Mouse (Mus musculus) ES-Bruce4 (cell line): ENCODE measurements around the gene Gm9821. TPM values are rescaled to one million over a fixed set of nuclear protein-coding genes. Genes with fewer than 3 reads are reported as not detected.

Source experiments
- H3K27ac ChIP-seq: 2 replicates; pipeline ENCODE4 v1.5.1; 2012; ENCODE audit warnings: low read length, inconsistent platforms; ENCODE audit not compliant: insufficient read depth
- H3K27me3 ChIP-seq: 2 replicates; pipeline ENCODE4 v1.6.1; 2012; ENCODE audit warnings: mild to moderate bottlenecking, low read length, inconsistent platforms; ENCODE audit not compliant: control insufficient read depth, poor library complexity, insufficient read depth, severe bottlenecking
- H3K36me3 ChIP-seq: 2 replicates; pipeline ENCODE4 v1.6.1; 2012; ENCODE audit warnings: inconsistent platforms, mild to moderate bottlenecking, low read length, moderate library complexity; ENCODE audit not compliant: control insufficient read depth, poor library complexity, insufficient read depth, severe bottlenecking
- H3K4me1 ChIP-seq: one replicate; pipeline ENCODE4 v1.8.1; 2011; ENCODE audit warnings: low read length; ENCODE audit not compliant: control insufficient read depth, insufficient read depth
- H3K4me3 ChIP-seq: 2 replicates; pipeline ENCODE4 v1.5.1; 2011; ENCODE audit warnings: low read depth, mild to moderate bottlenecking, low read length
- H3K9ac ChIP-seq: 2 replicates; pipeline ENCODE4 v1.6.1; 2012; ENCODE audit warnings: low read depth, mild to moderate bottlenecking, inconsistent platforms; ENCODE audit not compliant: poor library complexity, severe bottlenecking
- H3K9me3 ChIP-seq: replicated peaks from 2 replicates; pipeline ENCODE4 v1.6.1; 2012; ENCODE audit warnings: mild to moderate bottlenecking, low read length, inconsistent platforms; ENCODE audit not compliant: control insufficient read depth, poor library complexity, insufficient read depth, severe bottlenecking
- CTCF ChIP-seq: IDR thresholded peaks from one replicate; pipeline ENCODE4 v1.8.1; 2011; ENCODE audit warnings: low read depth, low read length
- EP300 ChIP-seq: IDR thresholded peaks from 2 replicates; pipeline ENCODE4 v1.6.1; 2011; ENCODE audit warnings: low read depth, low read length; ENCODE audit not compliant: insufficient read depth
- POLR2A ChIP-seq: IDR thresholded peaks from one replicate; pipeline ENCODE4 v1.8.1; 2011; ENCODE audit warnings: low read length; ENCODE audit not compliant: insufficient read depth
- polyA plus RNA-seq: library from polyadenylated mRNA; stranded (reverse); fragments of >200 nt; gene quantifications from 2 replicates; pipeline ENCODE4 v1.2.4, GENCODE M21; 2011; ENCODE audit warnings: low read depth; ENCODE audit not compliant: missing spikeins, insufficient read depth, insufficient read length

Gm9821 gene
- polyA plus RNA-seq, 1 experiment = not detected

DNA sequence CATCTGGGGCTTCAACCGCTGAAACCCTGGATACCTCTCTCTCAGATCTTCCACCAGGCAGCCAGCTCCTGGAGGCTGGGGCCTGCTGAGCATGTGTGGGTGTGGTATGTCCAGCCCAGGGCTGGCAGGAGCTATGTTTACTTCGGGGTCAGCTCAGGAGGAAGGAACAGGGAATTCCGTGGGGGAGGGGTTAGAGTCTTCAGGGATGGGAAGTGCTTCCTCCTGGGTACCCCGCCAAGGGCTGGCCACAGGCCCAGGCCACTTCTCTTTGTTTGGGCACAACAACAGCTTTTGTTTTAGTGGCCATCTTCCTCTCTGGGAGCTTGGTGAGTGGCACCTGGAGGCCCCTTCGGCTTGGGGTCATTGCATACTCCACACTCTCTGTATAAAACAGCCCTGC, 8.3 kb downstream of the Gm9821 start:
- Histone ChIP-seq H3K9ac (no peak overlapping the region), H3K4me1 (peaks cover 8% of the 10 kb centered on the region), H3K4me3 (no peak overlapping the region), H3K9me3 (no peaks in the 10 kb centered on the region), H3K36me3 (no peaks in the 10 kb centered on the region), H3K27me3 (no peaks in the 10 kb centered on the region), H3K27ac (no peak overlapping the region)
- TF ChIP-seq CTCF = no peak

DNA sequence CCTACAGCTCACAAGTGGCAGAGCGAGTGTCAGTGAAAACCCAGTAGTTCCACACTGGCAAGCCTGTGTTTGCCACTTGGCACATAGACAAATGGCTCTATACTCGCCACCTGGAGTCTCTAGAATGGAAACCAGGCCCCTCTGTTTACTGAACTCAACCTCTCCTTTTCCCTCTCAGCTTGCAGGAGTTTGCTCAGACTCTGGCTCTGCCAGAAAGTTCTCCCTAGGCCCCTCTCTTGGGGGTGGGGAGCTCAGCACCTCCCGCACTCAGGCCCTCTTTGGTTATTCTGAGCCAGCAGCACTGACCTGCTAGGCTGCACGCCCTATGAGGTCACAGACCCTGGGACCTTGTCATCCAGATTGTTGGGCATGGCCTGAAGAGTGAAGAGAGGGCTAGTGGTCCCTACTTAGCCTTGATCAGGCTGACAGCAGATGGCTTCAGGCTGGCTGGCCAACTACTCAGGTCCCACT, 9.7 kb downstream of the Gm9821 start:
- H3K27ac ChIP-seq = no peak overlapping the region
- H3K4me3 ChIP-seq = no peak overlapping the region
- no peaks in the 10 kb centered on the region for H3K27me3 ChIP-seq
- H3K36me3 ChIP-seq = no peaks in the 10 kb centered on the region
- no peaks in the 10 kb centered on the region for H3K9me3 ChIP-seq
- no peak overlapping the region for H3K9ac ChIP-seq
- H3K4me1 ChIP-seq = peaks cover 12% of the 10 kb centered on the region
- TF ChIP-seq POLR2A = no peak

DNA sequence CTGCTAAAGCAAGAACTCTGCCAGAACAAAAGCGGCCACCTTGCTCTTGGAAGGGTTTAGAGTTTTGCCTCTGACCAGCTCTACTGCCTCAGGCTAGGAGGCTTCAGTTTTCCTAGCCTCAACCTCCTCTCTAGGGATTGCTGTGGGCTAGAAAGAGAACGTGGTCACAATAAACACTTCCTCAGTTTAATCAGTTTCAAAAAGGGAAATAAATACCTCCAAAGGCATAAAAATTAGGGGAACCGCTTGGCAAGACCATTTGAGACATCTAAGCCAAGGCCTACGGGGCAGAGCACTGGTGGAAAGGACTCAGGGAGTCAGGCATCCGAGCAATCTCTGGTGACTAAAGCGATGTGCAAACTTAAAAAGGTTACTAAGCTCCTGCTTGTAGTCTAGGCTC, 10.4 kb downstream of the Gm9821 start:
- Histone ChIP-seq H3K27me3 (no peaks in the 10 kb centered on the region), H3K9me3 (no peaks in the 10 kb centered on the region)
- TF ChIP-seq POLR2A = no peak
- TF ChIP-seq CTCF = no peak
- no peak for TF ChIP-seq EP300

DNA sequence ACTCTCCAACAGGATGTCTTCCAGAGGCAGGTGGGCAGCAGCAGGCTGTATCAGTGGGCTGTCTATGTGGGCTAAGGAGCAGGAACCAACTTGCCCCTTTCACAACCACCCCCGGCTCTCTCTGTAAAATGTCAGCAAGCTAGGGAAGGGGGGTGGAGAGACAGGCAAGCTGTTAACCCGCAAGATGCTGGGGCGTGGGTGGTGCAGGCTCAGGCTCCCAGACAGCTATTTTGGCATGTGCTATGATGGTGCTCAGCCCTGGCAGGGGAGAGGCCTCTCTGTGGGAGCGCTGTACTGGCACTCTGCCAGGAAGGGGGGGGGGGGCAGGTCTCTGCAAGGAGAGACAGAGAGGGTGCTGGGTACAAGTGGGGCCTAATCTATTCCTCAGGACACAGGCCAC, 11.6 kb downstream of the Gm9821 start:
- Histone ChIP-seq H3K27ac (no peak overlapping the region), H3K4me3 (no peak overlapping the region), H3K4me1 (peaks cover 14% of the 10 kb centered on the region), H3K36me3 (no peaks in the 10 kb centered on the region), H3K27me3 (no peaks in the 10 kb centered on the region), H3K9me3 (no peaks in the 10 kb centered on the region), H3K9ac (no peak overlapping the region)
- TF ChIP-seq EP300 = no peak
- TF ChIP-seq POLR2A = no peak
- TF ChIP-seq CTCF = no peak

More for the DNA sequence above, 10.4 kb downstream of the Gm9821 start:
- no peak overlapping the region for H3K9ac ChIP-seq
- H3K36me3 ChIP-seq = no peaks in the 10 kb centered on the region
- H3K4me1 ChIP-seq = peaks cover 12% of the 10 kb centered on the region
- no peak overlapping the region for H3K27ac ChIP-seq
- H3K4me3 ChIP-seq = no peak overlapping the region

DNA sequence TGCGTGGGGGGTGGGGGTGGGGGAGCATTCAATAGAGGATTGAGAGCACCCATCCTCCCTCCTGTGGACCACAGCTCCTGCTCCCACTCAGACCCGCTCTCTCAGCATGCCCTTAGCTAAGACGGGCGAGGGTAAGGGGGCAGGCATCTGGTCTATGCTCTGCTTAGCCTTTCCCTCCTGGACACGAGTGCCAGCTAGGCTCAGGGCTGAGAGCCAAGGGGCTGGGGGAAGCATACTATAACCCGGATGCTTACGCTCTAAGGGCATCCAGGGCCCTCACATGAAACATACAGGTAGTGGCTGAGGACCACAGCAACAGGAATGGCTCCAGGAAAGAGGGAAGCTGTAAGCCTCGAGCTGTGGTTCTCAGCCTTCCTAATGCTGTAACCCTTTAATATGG, 12.5 kb downstream of the Gm9821 start:
- peaks cover 14% of the 10 kb centered on the region for H3K4me1 ChIP-seq
- H3K36me3 ChIP-seq = no peaks in the 10 kb centered on the region
- H3K27ac ChIP-seq = no peak overlapping the region
- no peak overlapping the region for H3K4me3 ChIP-seq
- no peaks in the 10 kb centered on the region for H3K9me3 ChIP-seq
- H3K27me3 ChIP-seq = no peaks in the 10 kb centered on the region
- H3K9ac ChIP-seq = no peak overlapping the region
- no peak for TF ChIP-seq EP300
- no peak for TF ChIP-seq CTCF
- no peak for TF ChIP-seq POLR2A

DNA sequence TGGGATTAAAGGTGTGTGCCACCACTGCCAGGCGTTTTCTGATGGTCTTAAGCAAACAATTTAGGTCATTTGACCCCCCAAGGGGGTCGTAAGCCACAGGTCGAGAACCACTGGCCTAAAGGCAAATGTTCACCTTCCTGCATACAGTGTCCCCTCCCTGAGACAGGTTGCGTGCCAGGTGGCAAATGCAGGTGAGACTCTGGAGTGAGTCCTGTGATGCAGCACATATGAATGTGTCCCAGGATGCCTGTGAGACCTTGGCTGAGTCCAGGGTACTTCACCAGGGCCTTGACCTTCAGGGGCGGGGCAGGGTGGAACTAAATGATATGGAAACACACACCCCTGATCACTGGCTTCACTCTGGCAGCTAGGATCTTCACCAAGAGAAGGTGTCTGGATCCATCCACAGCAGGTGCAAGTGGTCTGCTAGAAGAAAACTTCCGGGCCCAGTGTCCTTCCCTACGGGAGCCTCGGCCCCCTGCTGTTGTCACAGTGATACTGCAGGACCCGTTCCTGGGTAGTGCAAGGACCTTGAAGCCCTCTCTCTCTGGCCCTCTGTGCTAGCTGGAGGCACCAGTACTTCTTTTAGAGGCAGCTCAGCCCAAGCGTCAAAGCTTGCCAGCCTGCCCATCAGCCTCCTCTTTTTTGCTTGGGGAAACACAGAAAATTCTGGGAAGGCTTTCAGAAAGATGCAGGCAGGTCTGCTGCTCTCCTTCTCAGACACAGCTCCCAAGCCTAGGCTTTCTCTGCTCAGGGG, 13.4 kb downstream of the Gm9821 start:
- Histone ChIP-seq H3K27me3 (no peaks in the 10 kb centered on the region), H3K9me3 (no peaks in the 10 kb centered on the region), H3K36me3 (no peaks in the 10 kb centered on the region), H3K9ac (no peak overlapping the region), H3K4me1 (peaks cover 12% of the 10 kb centered on the region), H3K27ac (no peak overlapping the region), H3K4me3 (no peak overlapping the region)
- TF ChIP-seq EP300 (no peak), POLR2A (no peak), CTCF (peak; percentile 50)
